Mouse (Mus musculus): Measurements from ENCODE around the gene Rtl6. TPM values are rescaled to one million over a fixed set of nuclear protein-coding genes. Genes with fewer than 3 reads are reported as not detected.

Gene Rtl6
- polyA plus RNA-seq, 1 experiment: not detected

DNA sequence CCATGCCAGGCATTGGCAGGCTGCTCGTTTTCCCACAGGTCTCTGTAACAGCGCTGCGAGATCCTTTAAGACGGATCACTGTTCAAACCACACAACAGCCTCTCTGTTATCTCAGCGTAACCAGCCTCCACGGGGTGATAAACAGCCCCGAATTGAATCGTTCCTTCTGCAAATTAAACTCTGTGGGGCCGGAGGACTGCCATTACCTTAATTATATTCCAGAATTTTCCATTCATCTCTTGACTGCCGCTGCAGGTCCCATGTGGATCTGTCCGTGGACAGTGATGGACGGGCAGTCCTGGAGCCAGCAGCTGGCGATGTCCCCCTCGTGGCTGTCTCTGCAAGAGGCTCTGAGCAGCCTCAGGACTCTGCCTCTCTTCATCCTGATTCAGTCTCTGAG, 30.7 kb downstream of the Rtl6 start:
- H3K27ac ChIP-seq (ENCODE audit: insufficient read depth, low read depth, low read length): no peak overlapping the region

DNA sequence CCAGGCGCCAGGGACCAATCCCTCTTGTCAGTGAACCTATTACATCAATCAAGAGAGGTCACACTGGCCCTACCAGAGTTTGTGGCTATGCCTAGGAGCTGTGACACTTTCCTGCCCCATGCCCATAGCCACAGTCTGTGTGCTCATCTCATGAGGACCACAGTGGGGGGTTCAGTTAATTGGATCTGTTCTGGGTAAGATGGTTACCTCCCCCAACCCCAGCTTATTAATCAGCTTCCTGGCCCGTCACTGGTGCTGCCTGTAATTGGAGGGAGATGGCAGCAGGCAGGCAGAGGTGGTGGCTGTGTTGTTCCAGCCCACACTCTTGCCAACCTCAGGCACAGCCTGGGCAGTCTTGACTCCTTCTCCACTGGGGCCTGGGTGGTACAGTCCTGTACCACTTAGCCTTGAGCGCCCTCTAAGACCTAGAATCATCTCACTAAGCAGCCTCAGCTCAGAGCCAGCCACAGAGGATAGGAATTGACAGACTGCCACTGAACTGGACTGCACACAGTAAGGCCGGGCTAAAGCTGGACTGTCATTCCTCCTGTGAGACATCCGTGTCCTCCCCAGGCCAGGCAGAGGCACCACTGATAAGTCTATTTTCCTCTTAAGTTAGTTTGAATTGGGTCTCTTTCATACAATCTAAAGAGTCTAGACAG, 32.3 kb downstream of the Rtl6 start:
- TF ChIP-seq POLR2A (IDR thresholded peaks at IDR 0.05; ENCODE audit: insufficient read depth, low read depth, low read length) (no peak), CTCF (IDR thresholded peaks at IDR 0.05; ENCODE audit: insufficient read depth, low read depth, low read length) (no peak)
- WGBS: 69% methylated on average over 5 of the region's 5 CpGs
- Histone ChIP-seq H3K27ac (ENCODE audit: insufficient read depth, low read depth, low read length) (no peak overlapping the region), H3K4me1 (ENCODE audit: control insufficient read depth, insufficient read depth, low read length) (peaks cover 22% of the 10 kb centered on the region), H3K4me3 (ENCODE audit: insufficient read depth, low read depth, low read length) (no peak overlapping the region)

More for the DNA sequence above, 30.7 kb downstream of the Rtl6 start:
- WGBS: 41% methylated on average over 14 of the region's 14 CpGs
- TF ChIP-seq POLR2A (IDR thresholded peaks at IDR 0.05; ENCODE audit: insufficient read depth, low read depth, low read length) (no peak), CTCF (IDR thresholded peaks at IDR 0.05; ENCODE audit: insufficient read depth, low read depth, low read length) (no peak)
- Histone ChIP-seq H3K4me3 (ENCODE audit: insufficient read depth, low read depth, low read length) (no peak overlapping the region), H3K4me1 (ENCODE audit: control insufficient read depth, insufficient read depth, low read length) (peaks cover 20% of the 10 kb centered on the region)

DNA sequence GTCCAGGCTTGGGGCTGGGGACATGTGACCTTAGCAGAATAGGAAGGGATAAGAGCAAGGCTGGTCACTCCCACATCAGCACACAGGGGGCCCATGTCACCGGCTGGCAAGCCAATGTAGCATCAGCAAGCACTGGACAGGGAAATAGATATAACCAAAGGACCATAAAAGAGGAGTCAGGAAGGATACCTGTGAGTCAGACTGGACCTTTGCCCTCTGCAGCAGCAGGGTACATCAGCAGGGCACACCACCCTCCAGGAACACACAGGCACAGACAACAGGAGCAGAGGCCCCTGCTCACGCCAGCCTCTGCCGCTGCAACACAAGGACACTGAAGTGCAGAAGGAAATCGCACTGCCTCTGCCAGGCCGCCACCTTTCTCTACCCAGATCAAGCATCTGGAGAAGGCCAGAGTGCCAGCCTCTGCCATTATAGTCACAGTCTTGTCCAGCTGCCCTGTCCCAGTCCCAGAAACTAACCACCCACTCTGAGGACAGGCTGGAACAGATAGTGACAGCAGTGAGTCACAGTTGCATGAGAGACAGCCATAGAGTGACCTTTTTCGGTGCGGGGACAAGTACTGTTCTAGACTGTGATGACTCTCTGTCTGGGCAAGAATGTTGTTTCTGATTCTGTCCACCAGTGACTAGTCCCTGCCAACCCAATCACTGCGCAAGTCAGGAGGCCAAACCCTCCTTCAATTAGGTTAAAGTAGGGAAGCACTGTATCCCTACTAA, 34.5 kb downstream of the Rtl6 start:
- peaks cover 36% of the 10 kb centered on the region for H3K4me1 ChIP-seq (ENCODE audit: control insufficient read depth, insufficient read depth, low read length)
- H3K27ac ChIP-seq (ENCODE audit: insufficient read depth, low read depth, low read length): no peak overlapping the region
- TF ChIP-seq CTCF (IDR thresholded peaks at IDR 0.05; ENCODE audit: insufficient read depth, low read depth, low read length): no peak
- no peak for TF ChIP-seq POLR2A (IDR thresholded peaks at IDR 0.05; ENCODE audit: insufficient read depth, low read depth, low read length)
- 91% methylated on average over 8 of the region's 8 CpGs for WGBS
- no peak overlapping the region for H3K4me3 ChIP-seq (ENCODE audit: insufficient read depth, low read depth, low read length)

DNA sequence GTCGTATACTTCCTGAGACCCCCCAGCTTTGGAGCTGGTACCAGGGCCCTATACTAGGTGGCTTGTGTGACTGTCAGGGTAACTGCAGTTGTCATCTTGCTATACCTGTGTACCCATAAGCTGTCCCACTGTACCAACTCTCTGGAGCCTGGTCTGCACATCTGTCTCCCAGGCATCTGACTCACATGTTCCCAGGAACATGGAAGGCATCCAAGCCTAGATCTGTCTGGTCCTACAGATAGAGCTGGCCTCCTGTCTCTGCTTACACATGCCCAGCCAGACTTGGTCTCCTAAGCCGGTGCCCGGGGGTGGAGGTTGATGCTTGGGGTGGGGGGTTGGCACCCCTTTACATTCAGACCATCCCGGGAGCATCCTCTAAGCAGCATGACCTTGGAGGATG, 36.1 kb downstream of the Rtl6 start:
- WGBS: 66% methylated on average over 4 of the region's 4 CpGs
- Histone ChIP-seq H3K4me1 (ENCODE audit: control insufficient read depth, insufficient read depth, low read length) (peaks cover 36% of the 10 kb centered on the region), H3K4me3 (ENCODE audit: insufficient read depth, low read depth, low read length) (no peak overlapping the region), H3K27ac (ENCODE audit: insufficient read depth, low read depth, low read length) (no peak overlapping the region)
- TF ChIP-seq POLR2A (IDR thresholded peaks at IDR 0.05; ENCODE audit: insufficient read depth, low read depth, low read length) (no peak), CTCF (IDR thresholded peaks at IDR 0.05; ENCODE audit: insufficient read depth, low read depth, low read length) (no peak)

DNA sequence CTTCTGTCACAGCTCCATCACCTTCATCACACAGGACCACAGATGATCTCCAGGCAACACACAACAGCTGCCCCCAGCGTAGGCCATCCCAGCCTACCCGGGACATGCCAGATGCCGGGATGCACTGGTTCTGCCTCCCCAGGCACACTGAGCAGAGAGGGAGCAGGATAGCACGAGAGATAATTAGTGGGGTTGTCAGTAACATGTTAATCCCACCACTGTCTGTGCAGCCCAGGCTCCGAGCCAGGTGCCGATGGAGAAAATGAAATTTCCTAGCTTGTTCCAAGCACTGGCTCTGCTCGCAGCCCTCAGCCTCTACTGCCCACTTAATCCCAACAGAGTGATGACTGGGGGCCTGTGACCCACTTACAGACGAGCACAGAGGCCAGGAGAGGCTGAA, 39.1 kb downstream of the Rtl6 start:
- Histone ChIP-seq H3K4me3 (ENCODE audit: insufficient read depth, low read depth, low read length) (no peak overlapping the region), H3K27ac (ENCODE audit: insufficient read depth, low read depth, low read length) (no peak overlapping the region), H3K4me1 (ENCODE audit: control insufficient read depth, insufficient read depth, low read length) (peaks cover 30% of the 10 kb centered on the region)
- TF ChIP-seq POLR2A (IDR thresholded peaks at IDR 0.05; ENCODE audit: insufficient read depth, low read depth, low read length): no peak
- no peak for TF ChIP-seq CTCF (IDR thresholded peaks at IDR 0.05; ENCODE audit: insufficient read depth, low read depth, low read length)
- WGBS: 22% methylated on average over 8 of the region's 8 CpGs

DNA sequence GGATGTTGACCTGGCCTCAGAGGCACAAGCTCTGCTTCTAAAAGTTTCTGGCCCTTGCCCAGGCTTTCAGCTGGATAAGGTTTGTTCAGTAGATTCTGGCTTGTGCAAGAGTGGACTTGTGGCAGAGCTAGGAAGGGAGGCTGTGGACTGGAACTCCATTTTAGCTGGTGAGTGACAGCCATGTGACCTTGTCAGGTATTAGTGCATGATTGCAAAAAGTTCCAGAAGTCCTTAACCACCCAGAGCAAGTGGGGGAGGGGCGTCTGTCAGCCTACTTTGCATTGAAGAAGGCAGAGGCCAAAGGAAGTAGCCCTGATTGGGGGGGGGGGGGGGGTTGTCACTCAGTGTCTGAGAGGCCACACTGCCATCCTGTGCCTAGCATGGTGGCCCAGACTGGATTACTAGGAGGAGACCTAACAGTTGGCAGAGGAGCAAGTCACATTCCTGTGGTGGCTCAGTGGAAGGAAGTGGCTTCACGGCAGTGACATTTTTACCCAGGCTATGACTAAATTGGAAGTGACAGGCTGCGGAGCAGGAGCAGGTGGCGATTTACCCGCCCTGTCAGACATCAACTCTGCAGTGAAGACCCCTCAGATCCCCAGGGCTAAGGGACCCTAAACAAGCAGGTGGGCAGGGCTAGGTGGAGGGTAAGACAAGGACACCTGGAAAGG, 44.9 kb downstream of the Rtl6 start:
- no peak for TF ChIP-seq POLR2A (IDR thresholded peaks at IDR 0.05; ENCODE audit: insufficient read depth, low read depth, low read length)
- TF ChIP-seq CTCF (IDR thresholded peaks at IDR 0.05; ENCODE audit: insufficient read depth, low read depth, low read length): no peak
- Histone ChIP-seq H3K4me1 (ENCODE audit: control insufficient read depth, insufficient read depth, low read length) (peaks cover 39% of the 10 kb centered on the region), H3K4me3 (ENCODE audit: insufficient read depth, low read depth, low read length) (no peak overlapping the region), H3K27ac (ENCODE audit: insufficient read depth, low read depth, low read length) (no peak overlapping the region)
- whole genome bisulfite sequencing: 75% methylated on average over 5 of the region's 5 CpGs

DNA sequence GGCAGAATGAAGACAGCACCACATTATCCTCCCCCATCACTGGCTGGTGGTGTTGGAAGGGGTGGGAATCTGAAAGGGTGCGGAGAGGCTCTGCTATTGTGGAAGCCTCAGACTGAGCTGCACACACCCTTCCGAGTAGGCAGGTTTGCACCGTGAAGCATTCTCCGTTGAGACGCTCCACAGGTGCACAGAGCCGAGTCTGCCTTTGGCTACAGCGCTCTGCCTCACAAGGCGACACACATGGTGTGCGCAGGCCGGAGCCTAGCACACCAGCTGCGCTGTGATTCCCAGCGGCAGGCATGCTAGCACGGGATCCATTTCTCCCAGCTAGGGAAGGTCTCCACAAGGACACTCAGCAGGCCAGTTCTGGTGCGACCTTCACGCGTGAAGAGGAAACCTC, 47.6 kb downstream of the Rtl6 start:
- Histone ChIP-seq H3K4me3 (ENCODE audit: insufficient read depth, low read depth, low read length) (no peak overlapping the region), H3K4me1 (ENCODE audit: control insufficient read depth, insufficient read depth, low read length) (peaks cover 37% of the 10 kb centered on the region), H3K27ac (ENCODE audit: insufficient read depth, low read depth, low read length) (no peak overlapping the region)
- TF ChIP-seq POLR2A (IDR thresholded peaks at IDR 0.05; ENCODE audit: insufficient read depth, low read depth, low read length) (no peak), CTCF (IDR thresholded peaks at IDR 0.05; ENCODE audit: insufficient read depth, low read depth, low read length) (no peak)
- 57% methylated on average over 16 of the region's 16 CpGs for WGBS

DNA sequence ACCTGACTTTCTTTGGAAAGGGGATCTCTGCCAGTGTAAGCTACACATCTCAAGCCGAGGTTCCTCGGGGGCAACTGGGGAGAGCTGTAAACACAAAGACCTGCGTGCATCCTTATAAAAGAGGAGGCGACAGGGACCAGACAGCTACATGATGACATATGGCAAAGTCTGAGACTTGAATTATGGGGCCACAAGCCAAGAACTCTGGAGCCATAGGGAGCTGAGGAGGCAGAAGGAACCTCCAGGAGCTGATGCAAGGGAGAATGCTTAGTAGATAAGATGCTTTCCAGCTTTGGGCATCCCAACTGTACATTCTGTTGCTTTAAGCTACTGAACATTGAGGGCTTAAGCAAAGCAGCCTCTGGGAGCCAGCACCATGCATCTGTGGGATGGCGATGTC, 48.5 kb downstream of the Rtl6 start:
- no peak for TF ChIP-seq POLR2A (IDR thresholded peaks at IDR 0.05; ENCODE audit: insufficient read depth, low read depth, low read length)
- no peak for TF ChIP-seq CTCF (IDR thresholded peaks at IDR 0.05; ENCODE audit: insufficient read depth, low read depth, low read length)
- Histone ChIP-seq H3K27ac (ENCODE audit: insufficient read depth, low read depth, low read length) (no peak overlapping the region), H3K4me3 (ENCODE audit: insufficient read depth, low read depth, low read length) (no peak overlapping the region), H3K4me1 (ENCODE audit: control insufficient read depth, insufficient read depth, low read length) (peaks cover 37% of the 10 kb centered on the region)
- 65% methylated on average over 5 of the region's 5 CpGs for WGBS

DNA sequence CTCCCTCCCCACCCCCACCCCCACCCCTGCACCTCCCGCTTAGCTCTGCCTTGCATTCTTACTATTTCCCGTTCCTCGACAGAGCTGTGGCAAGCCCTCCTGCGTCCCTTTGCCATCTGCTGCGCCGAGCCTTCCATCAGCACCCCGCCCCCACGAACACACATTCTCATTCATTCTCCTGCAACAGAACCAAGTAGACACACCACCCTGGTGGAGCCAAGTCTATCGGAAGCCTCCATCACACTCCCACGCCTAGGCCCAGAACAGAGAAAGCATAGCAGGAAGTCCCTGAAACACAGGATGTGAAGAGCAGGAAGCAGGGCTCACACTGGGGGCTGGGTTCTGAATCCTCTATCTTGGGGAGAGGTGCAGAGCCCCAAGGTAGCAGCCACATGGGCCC, 51.6 kb downstream of the Rtl6 start:
- TF ChIP-seq POLR2A (IDR thresholded peaks at IDR 0.05; ENCODE audit: insufficient read depth, low read depth, low read length): no peak
- TF ChIP-seq CTCF (IDR thresholded peaks at IDR 0.05; ENCODE audit: insufficient read depth, low read depth, low read length): no peak
- 56% methylated on average over 10 of the region's 10 CpGs for WGBS
- H3K4me3 ChIP-seq (ENCODE audit: insufficient read depth, low read depth, low read length): no peak overlapping the region
- H3K27ac ChIP-seq (ENCODE audit: insufficient read depth, low read depth, low read length): no peak overlapping the region
- peaks cover 34% of the 10 kb centered on the region for H3K4me1 ChIP-seq (ENCODE audit: control insufficient read depth, insufficient read depth, low read length)

Measured in olfactory bulb, adult 2 months (tissue).